Mouse (Mus musculus): Measurements from ENCODE around the gene Rfc4. TPM values are rescaled to one million over a fixed set of nuclear protein-coding genes. Genes with fewer than 3 reads are reported as not detected.

The Rfc4 gene
- polyA plus RNA-seq, 1 experiment: 0.98 TPM

DNA sequence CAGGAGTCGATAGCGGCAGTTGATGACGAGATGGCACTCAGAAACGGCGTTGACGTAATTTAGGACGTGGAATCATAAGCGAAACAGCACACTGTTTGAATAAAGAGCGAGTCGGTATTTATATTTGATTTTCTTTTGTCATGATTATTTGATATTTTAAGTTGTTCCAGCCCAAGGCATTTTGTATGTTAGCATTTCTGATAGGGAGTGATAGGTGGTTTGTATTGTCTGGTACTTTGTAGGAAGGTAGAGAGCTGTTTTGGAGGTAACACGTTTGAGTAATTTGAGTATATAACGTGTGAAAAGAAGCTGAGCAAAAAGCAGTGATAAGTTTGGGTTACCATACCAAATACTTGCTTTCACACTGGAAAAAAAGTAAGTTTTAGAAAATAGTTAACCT lies 15.2 kb downstream of the Rfc4 start:
- peaks cover 53% of the 10 kb centered on the region for H3K36me3 ChIP-seq (ENCODE audit: control insufficient read depth, insufficient read depth, low read length)
- no peak overlapping the region for H3K27ac ChIP-seq (ENCODE audit: insufficient read depth, low read depth, low read length)
- no peak overlapping the region for H3K4me3 ChIP-seq (ENCODE audit: low read depth, low read length)
- 56% methylated on average over 12 of the region's 12 CpGs for WGBS
- no peaks in the 10 kb centered on the region; the same call in 1 of the 2 replicates for H3K4me1 ChIP-seq (ENCODE audit: control insufficient read depth, insufficient read depth, insufficient read length, low read length)
- no peak for TF ChIP-seq POLR2A (IDR thresholded peaks at IDR 0.05; ENCODE audit: low read depth, low read length)
- TF ChIP-seq CTCF (IDR thresholded peaks at IDR 0.05; ENCODE audit: extremely low read depth, insufficient read length, insufficient replicate concordance, low read depth, low read length): no peak
- no peaks in the 10 kb centered on the region for H3K27me3 ChIP-seq (ENCODE audit: control insufficient read depth, insufficient read depth, low read length)

DNA sequence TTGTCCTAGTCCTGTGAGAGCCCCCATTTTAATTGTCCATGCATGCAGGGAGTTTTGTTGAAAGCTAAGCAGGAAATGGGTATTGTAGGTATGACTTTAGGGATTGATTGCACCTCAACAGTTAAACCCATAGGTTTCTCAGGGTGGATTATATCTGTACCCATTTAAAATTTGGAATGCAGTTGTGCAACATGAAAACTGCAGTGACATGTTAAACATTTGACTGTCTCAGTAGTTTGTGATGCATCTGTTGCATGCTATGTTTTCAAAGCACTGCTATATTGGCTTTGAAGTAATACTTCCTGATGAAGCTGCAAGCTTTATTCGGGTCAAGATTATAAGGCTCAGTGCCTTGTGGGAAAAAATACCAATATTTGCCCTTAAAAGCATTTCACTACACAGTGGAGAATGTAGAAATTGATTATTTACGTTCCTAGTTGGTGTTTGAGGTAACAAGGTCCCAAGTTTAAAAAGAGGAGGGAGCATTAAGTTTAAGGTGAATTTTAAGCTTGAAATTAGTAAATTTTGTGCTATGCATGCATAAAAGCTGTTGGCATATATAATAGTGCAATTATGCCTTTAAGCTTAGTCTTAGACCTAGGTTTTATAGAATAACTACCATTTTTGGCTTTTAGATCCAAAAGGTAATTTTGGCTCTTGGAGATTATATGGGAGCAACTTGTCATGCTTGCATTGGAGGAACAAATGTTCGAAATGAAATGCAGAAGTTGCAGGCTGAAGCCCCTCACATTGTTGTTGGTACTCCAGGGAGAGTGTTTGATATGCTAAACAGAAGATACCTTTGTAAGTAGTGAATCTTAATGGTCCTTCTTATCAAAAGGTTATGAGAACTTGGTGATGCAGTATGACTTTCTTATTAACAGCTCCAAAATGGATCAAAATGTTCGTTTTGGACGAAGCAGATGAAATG lies 17.9 kb downstream of the Rfc4 start:
- no peak overlapping the region for H3K4me3 ChIP-seq (ENCODE audit: low read depth, low read length)
- H3K36me3 ChIP-seq (ENCODE audit: control insufficient read depth, insufficient read depth, low read length): peaks cover 48% of the 10 kb centered on the region
- H3K4me1 ChIP-seq (ENCODE audit: control insufficient read depth, insufficient read depth, insufficient read length, low read length): no peaks in the 10 kb centered on the region; the same call in 1 of the 2 replicates
- H3K27ac ChIP-seq (ENCODE audit: insufficient read depth, low read depth, low read length): no peak overlapping the region
- H3K27me3 ChIP-seq (ENCODE audit: control insufficient read depth, insufficient read depth, low read length): no peaks in the 10 kb centered on the region
- TF ChIP-seq POLR2A (IDR thresholded peaks at IDR 0.05; ENCODE audit: low read depth, low read length): no peak
- TF ChIP-seq CTCF (IDR thresholded peaks at IDR 0.05; ENCODE audit: extremely low read depth, insufficient read length, insufficient replicate concordance, low read depth, low read length): no peak
- 9% methylated on average over 5 of the region's 5 CpGs for WGBS

DNA sequence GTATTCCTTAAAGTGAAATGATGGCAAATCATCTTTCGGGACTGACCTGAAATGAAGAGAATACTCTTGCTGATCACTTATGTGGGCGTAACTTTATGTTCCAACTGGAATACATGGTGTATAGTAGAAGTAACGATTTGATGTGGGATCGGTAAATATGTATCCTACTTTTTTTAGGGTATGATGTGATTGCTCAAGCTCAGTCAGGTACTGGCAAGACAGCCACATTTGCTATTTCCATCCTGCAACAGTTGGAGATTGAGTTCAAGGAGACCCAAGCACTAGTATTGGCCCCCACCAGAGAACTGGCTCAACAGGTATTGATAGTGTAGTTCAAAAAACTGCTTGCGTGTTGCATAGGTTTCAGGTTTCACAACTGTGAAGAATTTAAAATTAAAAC lies 18.6 kb downstream of the Rfc4 start:
- peak overlapping the region; percentile 80; the same call in 1 of the 2 replicates for H3K4me3 ChIP-seq (ENCODE audit: low read depth, low read length)
- WGBS: 2% methylated on average over 5 of the region's 5 CpGs
- no peaks in the 10 kb centered on the region for H3K27me3 ChIP-seq (ENCODE audit: control insufficient read depth, insufficient read depth, low read length)
- no peaks in the 10 kb centered on the region; the same call in 1 of the 2 replicates for H3K4me1 ChIP-seq (ENCODE audit: control insufficient read depth, insufficient read depth, insufficient read length, low read length)
- H3K27ac ChIP-seq (ENCODE audit: insufficient read depth, low read depth, low read length): no peak overlapping the region
- peaks cover 42% of the 10 kb centered on the region for H3K36me3 ChIP-seq (ENCODE audit: control insufficient read depth, insufficient read depth, low read length)
- TF ChIP-seq CTCF (IDR thresholded peaks at IDR 0.05; ENCODE audit: extremely low read depth, insufficient read length, insufficient replicate concordance, low read depth, low read length) (no peak), POLR2A (IDR thresholded peaks at IDR 0.05; ENCODE audit: low read depth, low read length) (no peak)

DNA sequence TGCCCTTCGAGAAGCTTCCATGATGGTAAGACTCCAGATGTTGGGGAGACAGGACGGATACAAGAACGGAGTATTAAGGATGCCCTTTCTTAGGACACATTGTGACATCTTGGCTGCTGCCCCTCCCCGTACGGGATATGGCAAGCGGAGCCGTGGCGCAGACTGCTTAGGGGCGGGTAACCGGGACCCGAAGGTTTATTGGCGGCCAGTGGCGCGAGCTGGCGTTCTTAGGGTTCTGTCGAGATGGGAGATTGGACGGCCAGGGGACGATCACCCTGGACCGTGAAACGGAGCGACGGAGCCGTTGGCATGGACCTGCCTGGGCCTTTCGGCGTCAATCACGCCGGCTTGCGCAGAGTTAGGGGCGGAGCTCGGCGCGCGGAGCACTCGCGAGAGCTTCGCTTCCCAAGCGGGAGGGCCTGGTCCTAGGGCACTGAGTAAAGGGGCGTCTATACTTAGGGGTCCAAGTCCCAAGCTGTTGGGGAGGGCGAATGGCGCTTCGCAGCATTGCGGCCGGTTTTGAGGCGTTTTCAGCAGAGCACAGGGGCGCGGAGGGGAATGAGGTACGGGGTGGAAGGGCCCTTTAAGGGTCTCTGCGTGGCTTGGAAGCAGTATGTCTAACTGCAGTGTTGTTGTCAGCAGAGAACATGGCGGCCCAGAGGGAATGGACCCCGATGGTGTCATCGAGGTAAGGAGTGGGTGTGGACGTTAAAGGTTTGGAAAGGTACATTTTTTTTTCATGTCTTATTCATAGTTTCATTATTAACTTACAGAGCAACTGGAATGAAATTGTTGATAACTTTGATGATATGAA lies 19.4 kb downstream of the Rfc4 start:
- Histone ChIP-seq H3K4me3 (ENCODE audit: low read depth, low read length) (peak overlapping the region; percentile 80), H3K36me3 (ENCODE audit: control insufficient read depth, insufficient read depth, low read length) (peaks cover 40% of the 10 kb centered on the region), H3K4me1 (ENCODE audit: control insufficient read depth, insufficient read depth, insufficient read length, low read length) (no peaks in the 10 kb centered on the region; the same call in 1 of the 2 replicates), H3K27me3 (ENCODE audit: control insufficient read depth, insufficient read depth, low read length) (no peaks in the 10 kb centered on the region), H3K27ac (ENCODE audit: insufficient read depth, low read depth, low read length) (peak overlapping the region; percentile 97)
- TF ChIP-seq POLR2A (IDR thresholded peaks at IDR 0.05; ENCODE audit: low read depth, low read length) (no peak; the same call in none of the 2 replicates), CTCF (IDR thresholded peaks at IDR 0.05; ENCODE audit: extremely low read depth, insufficient read length, insufficient replicate concordance, low read depth, low read length) (no peak)
- under 1% methylated on average over 52 of the region's 52 CpGs for WGBS

DNA sequence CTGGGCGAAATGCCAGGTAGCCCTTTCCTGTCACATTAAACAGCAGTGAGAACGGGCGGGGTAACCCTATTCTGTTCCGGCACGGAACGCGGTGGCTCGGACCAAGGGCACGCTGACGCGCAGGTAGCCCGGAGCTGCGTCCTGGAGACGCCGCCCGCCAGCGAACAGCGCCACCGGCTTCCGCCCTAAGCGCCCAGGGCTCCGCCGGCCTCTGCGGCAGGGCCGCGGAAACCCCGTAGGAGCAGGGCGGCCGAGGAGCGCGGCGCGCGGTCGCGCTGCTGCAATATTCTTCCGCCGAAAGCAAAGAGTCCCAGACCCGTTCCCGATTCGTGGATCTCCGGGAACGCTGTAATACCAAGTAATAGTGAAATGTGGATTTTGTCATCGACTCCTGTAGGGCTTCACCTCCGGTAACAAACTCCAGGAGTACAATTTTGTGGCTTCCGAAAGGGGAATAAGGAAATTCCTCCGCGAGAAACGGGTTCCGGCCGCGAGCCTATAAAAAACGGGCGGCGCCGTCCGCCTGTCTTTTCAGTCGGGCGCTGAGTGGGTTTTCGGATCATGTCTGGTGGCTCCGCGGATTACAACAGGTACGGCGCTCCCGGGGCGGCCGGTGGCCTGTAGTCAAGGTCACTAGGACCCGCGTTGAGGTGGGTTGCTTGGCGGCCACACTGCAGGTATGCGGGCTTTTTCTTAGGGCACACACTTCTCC lies 20.1 kb downstream of the Rfc4 start, which contains the start of gene Eif4a2:
Gene Eif4a2 (plus strand): TSS at position 214 of the 712 bp plus-strand sequence.
- H3K27ac ChIP-seq (ENCODE audit: insufficient read depth, low read depth, low read length): peak within 1 kb of the TSS; percentile 97
- H3K36me3 ChIP-seq (ENCODE audit: control insufficient read depth, insufficient read depth, low read length): peaks cover 32% of the 10 kb centered on the region
- peak; percentile 95 for TF ChIP-seq POLR2A (IDR thresholded peaks at IDR 0.05; ENCODE audit: low read depth, low read length)
- peak; percentile 25; the same call in 1 of the 2 replicates for TF ChIP-seq CTCF (IDR thresholded peaks at IDR 0.05; ENCODE audit: extremely low read depth, insufficient read length, insufficient replicate concordance, low read depth, low read length)
- H3K4me3 ChIP-seq (ENCODE audit: low read depth, low read length): peak within 1 kb of the TSS; percentile 80
- no peaks in the 10 kb centered on the region for H3K27me3 ChIP-seq (ENCODE audit: control insufficient read depth, insufficient read depth, low read length)
- WGBS: under 1% methylated on average over 71 of the region's 71 CpGs
- no peaks in the 10 kb centered on the region; the same call in 1 of the 2 replicates for H3K4me1 ChIP-seq (ENCODE audit: control insufficient read depth, insufficient read depth, insufficient read length, low read length)

DNA sequence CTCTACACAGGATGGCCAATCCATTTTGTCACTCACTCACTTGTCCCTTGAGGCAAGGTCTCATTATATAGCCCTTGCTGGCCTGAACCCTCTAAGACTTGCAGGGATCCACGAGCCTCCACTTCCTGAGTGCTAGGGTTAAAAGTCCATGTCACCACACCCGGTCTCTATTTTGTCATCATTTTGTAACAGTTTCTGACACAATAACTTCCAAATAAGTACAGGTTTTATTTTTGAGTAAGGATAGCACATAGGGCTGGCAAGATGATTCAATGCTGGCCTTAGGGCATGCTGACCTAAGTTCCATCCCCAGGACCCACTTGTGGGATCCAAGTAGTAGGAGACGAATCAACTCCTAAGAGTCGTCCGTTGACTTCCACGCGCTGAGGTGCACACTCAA lies 21.4 kb downstream of the Rfc4 start:
- TF ChIP-seq CTCF (IDR thresholded peaks at IDR 0.05; ENCODE audit: extremely low read depth, insufficient read length, insufficient replicate concordance, low read depth, low read length) (no peak), POLR2A (IDR thresholded peaks at IDR 0.05; ENCODE audit: low read depth, low read length) (no peak; the same call in 1 of the 2 replicates)
- H3K27me3 ChIP-seq (ENCODE audit: control insufficient read depth, insufficient read depth, low read length): no peaks in the 10 kb centered on the region
- H3K4me1 ChIP-seq (ENCODE audit: control insufficient read depth, insufficient read depth, insufficient read length, low read length): no peaks in the 10 kb centered on the region
- H3K27ac ChIP-seq (ENCODE audit: insufficient read depth, low read depth, low read length): peak overlapping the region; percentile 48
- H3K4me3 ChIP-seq (ENCODE audit: low read depth, low read length): no peak overlapping the region
- H3K36me3 ChIP-seq (ENCODE audit: control insufficient read depth, insufficient read depth, low read length): peaks cover 20% of the 10 kb centered on the region
- 33% methylated on average over 7 of the region's 7 CpGs for WGBS

Measured in small intestine, adult 2 months (tissue).